Mouse (Mus musculus): ENCODE results near the gene Rpl23a. TPM values are rescaled to one million over a fixed set of nuclear protein-coding genes. Genes with fewer than 3 reads are reported as not detected.
"Not testable (repeated sequence)": the region's sequence is repeated elsewhere in the genome, so short reads cannot be mapped to it uniquely, and the experiment has no call there.

The Rpl23a gene
- polyA plus RNA-seq, 1 experiment from 2014 or later, result 774 TPM

- Histone ChIP-seq H3K9ac (replicated peaks) (no peak overlapping the region), H3K4me1 (peaks cover 18% of the 10 kb centered on the region; the same call in 1 of the 2 replicates), H3K4me3 (replicated peaks) (no peak overlapping the region), H3K9me3 (replicated peaks) (no peaks in the 10 kb centered on the region), H3K27me3 (replicated peaks) (no peaks in the 10 kb centered on the region), H3K4me2 (no peak overlapping the region), H3K27ac (replicated peaks) (peak overlapping the region; percentile 72; the same call in 1 of the 2 replicates), H3K36me3 (peaks cover 40% of the 10 kb centered on the region)
- no peak for ATAC-seq (ENCODE audit: low FRiP score)
- WGBS, result 44% methylated on average over 6 of the region's 6 CpGs
Observed at GRCm38 (mm10) chr11:78204287-78204686, 20.9 kb upstream of the Rpl23a start.

DNA sequence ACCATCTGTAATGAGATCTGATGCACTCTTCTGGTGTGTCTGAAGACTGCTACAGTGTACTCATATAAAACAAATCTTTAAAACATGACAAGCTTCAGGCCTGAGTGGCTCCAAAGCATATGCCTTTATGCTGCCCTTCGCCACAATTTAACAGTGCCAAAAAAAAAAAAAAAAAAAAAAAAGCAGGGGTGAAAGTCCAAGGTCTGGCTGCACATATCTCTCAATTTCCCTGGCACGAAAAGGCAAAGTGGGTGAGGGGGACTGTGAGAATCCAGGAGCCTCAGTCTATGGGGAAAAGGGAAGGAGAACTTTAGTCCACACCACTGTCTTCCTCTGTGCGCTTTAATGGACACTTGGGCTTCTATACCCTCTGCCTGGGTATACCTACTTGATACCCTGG, 19.0 kb upstream of the Rpl23a start:
- Histone ChIP-seq H3K9ac (replicated peaks) (no peak overlapping the region), H3K9me3 (replicated peaks) (no peaks in the 10 kb centered on the region), H3K4me2 (no peak overlapping the region), H3K4me1 (peaks cover 18% of the 10 kb centered on the region; the same call in 1 of the 2 replicates), H3K27ac (replicated peaks) (no peak overlapping the region), H3K36me3 (peaks cover 21% of the 10 kb centered on the region), H3K4me3 (replicated peaks) (no peak overlapping the region), H3K27me3 (replicated peaks) (no peaks in the 10 kb centered on the region)
- 94% methylated on average over 3 of the region's 3 CpGs for WGBS
- ATAC-seq (ENCODE audit: low FRiP score), result no peak

DNA sequence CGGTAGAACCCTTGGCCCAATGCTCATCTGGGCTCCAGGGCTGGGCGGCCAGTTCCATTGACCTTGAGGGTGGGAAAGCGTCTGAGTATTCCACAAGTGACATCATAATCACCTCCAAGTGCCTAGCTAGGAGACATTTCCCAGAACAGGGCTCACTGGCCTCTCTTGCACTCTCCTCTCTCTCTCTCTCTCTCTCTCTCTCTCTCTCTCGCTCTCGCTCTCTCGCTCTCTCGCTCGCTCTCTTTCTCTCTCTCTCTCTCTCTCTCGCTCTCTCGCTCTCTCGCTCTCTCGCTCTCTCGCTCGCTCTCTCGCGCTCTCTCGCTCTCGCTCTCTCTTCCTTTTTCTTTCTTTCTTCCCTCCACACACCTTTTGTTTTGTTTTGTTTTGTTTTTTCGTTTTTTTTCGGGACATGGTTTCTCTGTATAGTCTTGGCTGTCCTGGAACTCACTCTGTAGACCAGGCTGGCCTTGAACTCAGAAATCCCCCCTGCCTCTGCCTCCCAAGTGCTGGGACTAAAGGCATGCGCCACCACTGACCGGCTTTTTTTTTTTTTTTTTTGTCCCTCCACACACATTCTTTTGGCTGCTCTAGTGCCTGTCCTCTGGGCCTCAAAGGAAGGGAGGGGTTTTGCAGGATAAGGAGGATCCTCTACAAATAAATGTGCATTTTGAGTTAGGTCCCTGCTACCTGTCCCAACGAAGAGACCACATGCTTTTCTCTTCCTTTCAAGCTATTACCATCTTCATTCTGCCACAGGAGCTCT, 11.9 kb upstream of the Rpl23a start:
- Histone ChIP-seq H3K4me3 (replicated peaks) (peak overlapping the region; percentile 36), H3K27ac (replicated peaks) (no peak overlapping the region), H3K9ac (replicated peaks) (0 out of 2 replicates have a peak overlapping the region, but pooled peaks have one; percentile 23), H3K4me1 (peaks cover 14% of the 10 kb centered on the region), H3K36me3 (peaks cover 30% of the 10 kb centered on the region), H3K27me3 (replicated peaks) (no peaks in the 10 kb centered on the region), H3K9me3 (replicated peaks) (no peaks in the 10 kb centered on the region), H3K4me2 (peak overlapping the region; percentile 49)
- WGBS, result 67% methylated on average over 23 of the region's 23 CpGs
- no peak for ATAC-seq (ENCODE audit: low FRiP score)

DNA sequence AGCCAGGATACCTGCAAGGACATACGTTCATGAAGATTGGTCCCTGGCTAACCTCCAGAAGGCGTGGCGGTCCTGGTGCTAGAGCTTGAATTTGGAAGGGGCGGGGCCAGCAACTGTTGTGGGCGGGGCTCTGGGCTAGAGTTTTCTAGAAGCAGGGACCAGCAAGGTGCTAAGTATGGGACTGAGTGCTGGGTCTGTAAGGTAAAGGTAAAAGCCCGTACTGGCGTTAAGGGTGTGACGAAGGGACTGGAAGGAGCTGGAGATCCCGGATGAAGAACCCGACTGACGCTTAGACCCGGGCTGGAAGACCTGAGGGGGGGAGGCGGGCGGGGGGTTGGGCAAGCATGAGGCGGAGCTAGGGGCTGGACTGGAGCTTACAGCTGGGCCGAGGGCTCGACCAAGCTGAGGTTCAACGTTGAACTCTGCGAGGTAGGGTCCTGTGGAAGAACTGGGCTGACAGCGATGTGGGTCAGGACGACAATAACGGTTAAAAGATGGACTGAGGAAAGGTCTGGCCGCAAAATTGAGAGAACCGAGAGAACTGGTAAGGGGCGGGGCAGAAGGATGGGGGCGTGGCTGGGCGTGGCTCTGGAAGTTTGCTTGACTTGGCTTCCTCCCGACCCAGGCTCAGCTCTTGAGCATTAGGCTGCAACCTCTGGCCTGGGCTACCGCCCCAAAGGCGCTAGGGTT, 11.2 kb upstream of the Rpl23a start:
- WGBS, result 5% methylated on average over 30 of the region's 30 CpGs
- ATAC-seq (ENCODE audit: low FRiP score), result 0 out of 2 replicates have a peak, but pooled peaks have one; percentile 39
- H3K4me3 ChIP-seq (replicated peaks), result peak overlapping the region; percentile 36
- no peaks in the 10 kb centered on the region for H3K27me3 ChIP-seq (replicated peaks)
- H3K27ac ChIP-seq (replicated peaks), result no peak overlapping the region
- peaks cover 31% of the 10 kb centered on the region for H3K36me3 ChIP-seq
- H3K9me3 ChIP-seq (replicated peaks), result no peaks in the 10 kb centered on the region
- H3K9ac ChIP-seq (replicated peaks), result 0 out of 2 replicates have a peak overlapping the region, but pooled peaks have one; percentile 23
- H3K4me1 ChIP-seq, result peaks cover 22% of the 10 kb centered on the region
- peak overlapping the region; percentile 49 for H3K4me2 ChIP-seq

DNA sequence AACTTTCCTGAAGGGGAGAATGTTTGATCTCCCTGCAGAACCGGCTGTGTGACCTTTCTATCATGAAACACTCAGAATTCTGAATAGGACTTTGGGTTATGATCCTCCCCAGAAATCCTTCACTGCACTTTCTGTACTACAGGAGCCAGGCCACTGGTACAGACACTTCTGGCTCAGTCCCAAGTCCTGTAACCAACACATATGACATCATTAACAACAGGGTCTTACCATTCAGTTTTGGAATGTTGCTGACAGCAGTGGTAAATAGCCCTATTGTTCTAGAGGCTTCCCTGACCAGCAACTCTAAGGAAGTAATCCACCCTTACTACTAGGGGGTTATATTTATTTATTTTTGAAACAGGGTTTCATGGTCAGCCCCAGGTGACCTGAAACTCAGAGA, 9.7 kb upstream of the Rpl23a start, which contains the start of gene Proca1:
TSS of gene Proca1 (plus strand) at position 280 of the 400 bp plus-strand sequence.
- H3K36me3 ChIP-seq, result peaks cover 31% of the 10 kb centered on the region
- H3K27ac ChIP-seq (replicated peaks), result no peak within 1 kb of the TSS
- H3K4me1 ChIP-seq, result peaks cover 28% of the 10 kb centered on the region
- H3K4me2 ChIP-seq, result peak within 1 kb of the TSS; percentile 49
- peak within 1 kb of the TSS; percentile 36 for H3K4me3 ChIP-seq (replicated peaks)
- no peak within 1 kb of the TSS for H3K9ac ChIP-seq (replicated peaks)
- H3K9me3 ChIP-seq (replicated peaks), result no peaks in the 10 kb centered on the region
- ATAC-seq (ENCODE audit: low FRiP score), result no peak
- WGBS, result 92% methylated on average over 1 of the region's 1 CpGs
- no peaks in the 10 kb centered on the region for H3K27me3 ChIP-seq (replicated peaks)

DNA sequence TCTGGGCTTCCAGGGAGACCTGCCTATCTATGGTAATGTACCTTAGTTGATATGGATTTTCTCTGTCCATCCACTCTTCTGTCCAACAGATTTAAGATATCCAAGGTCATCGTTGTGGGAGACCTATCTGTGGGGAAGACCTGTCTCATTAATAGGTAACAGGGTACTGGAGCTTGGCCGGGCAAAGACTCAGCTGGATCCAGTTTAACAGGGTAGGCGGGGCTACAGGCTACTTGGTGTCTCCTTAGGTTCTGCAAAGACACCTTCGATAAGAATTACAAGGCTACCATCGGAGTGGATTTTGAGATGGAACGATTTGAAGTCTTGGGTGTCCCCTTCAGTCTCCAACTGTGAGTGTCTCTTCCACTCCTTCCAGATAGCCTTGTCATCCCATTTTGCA, 6.7 kb upstream of the Rpl23a start:
- peak overlapping the region; percentile 67 for H3K4me2 ChIP-seq
- peak overlapping the region; percentile 94 for H3K27ac ChIP-seq (replicated peaks)
- H3K4me1 ChIP-seq, result peaks cover 38% of the 10 kb centered on the region
- peaks cover 31% of the 10 kb centered on the region for H3K36me3 ChIP-seq
- H3K9ac ChIP-seq (replicated peaks), result peak overlapping the region; percentile 83
- peak overlapping the region; percentile 73 for H3K4me3 ChIP-seq (replicated peaks)
- no peaks in the 10 kb centered on the region for H3K9me3 ChIP-seq (replicated peaks)
- H3K27me3 ChIP-seq (replicated peaks), result no peaks in the 10 kb centered on the region
- 69% methylated on average over 6 of the region's 6 CpGs for WGBS
- ATAC-seq (ENCODE audit: low FRiP score), result no peak

DNA sequence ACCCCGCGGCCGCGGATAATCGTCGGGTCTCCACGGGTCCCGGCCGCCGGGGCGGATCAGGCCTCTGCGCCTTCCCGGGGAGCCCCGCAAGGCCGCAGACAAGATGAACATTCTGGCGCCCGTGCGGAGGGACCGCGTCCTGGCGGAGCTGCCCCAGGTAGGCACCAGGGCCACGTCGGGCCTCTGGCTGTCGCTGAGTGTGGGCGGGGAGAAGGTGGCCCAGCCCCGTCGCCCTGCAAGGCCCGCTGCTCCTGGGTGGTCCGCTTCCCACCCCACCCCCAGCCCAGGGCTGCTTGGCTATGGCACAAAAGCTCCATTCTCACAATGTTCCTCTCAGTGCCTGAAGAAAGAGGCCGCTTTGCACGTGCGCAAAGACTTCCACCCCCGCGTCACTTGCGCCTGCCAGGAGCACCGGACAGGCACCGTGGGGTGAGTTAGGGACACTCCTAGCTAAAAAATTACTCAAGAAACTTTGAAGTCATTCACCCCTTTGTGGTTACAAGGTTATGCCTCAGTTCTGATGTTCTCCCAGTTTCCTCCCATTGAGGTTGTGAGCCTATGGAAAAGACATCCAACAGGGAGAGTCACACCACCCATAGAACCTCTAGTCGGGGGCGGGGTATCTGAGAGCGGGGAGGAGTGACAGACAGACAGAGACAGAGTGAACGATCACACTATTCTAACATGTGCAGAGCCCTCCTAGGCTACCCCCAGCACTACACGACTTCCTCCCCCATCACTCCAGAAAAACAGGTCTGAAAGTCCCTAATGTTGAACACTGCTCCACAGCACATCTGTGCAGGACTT, 6.1 kb upstream of the Rpl23a start:
- H3K36me3 ChIP-seq, result peaks cover 31% of the 10 kb centered on the region
- under 1% methylated on average over 41 of the region's 42 CpGs for WGBS
- peak; percentile 80 for ATAC-seq (ENCODE audit: low FRiP score)

DNA sequence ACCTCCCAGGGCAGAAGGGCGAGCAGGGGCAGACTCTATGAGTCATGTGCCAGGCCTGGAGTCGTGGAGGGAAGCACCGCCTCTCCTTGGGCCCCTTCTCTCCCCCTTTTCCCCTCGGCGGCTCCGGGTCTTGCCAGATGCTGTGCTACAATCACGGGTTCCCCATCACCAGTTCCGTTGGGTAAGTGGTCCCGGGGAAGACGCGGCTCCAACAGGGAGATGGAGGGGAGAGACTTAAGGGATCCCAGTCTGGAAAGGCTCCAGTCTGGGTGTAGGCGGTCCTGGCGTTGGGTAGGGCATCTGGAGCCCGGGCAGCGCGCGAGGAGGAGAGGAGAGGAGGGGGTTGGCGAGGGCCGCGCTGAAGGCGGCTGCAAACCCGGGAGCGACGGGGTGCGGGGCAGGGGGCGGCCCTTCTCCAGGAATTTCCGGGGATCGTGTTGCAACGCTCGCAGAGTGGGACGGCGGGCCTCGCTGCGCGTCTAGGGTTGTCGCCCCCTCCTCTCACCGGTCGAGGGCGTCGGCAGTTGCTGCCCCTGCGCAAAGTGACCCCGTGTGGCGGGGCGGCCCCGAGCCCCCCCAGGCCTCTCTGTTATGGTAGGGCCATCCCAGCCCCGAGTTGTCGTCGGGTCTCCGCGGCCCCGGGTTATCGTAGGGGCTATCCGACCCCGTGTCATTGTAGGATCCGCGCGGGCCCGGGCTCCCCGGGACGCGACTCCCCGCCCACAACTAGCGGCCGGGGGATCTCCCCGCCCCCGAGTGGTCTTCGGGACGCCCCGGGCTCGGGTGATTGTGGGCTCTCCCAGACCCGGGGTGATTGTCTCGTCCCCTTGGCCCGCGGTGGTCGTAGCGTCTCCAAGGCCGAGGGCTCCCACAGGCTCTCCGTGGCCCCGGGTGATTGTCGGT, 5.2 kb upstream of the Rpl23a start, which contains the start of gene Rab34:
TSS of gene Rab34 (plus strand) at position 100 of the 903 bp plus-strand sequence.
- Histone ChIP-seq H3K27ac (replicated peaks) (peak within 1 kb of the TSS; percentile 94), H3K4me1 (peaks cover 34% of the 10 kb centered on the region), H3K9ac (replicated peaks) (peak within 1 kb of the TSS; percentile 83), H3K27me3 (replicated peaks) (no peaks in the 10 kb centered on the region), H3K9me3 (replicated peaks) (no peaks in the 10 kb centered on the region), H3K4me2 (peak within 1 kb of the TSS; percentile 67), H3K4me3 (replicated peaks) (peak within 1 kb of the TSS; percentile 73), H3K36me3 (peaks cover 30% of the 10 kb centered on the region)
- under 1% methylated on average over 78 of the region's 80 CpGs for whole genome bisulfite sequencing
- ATAC-seq (ENCODE audit: low FRiP score), result peak; percentile 72

More for the DNA sequence above, 6.1 kb upstream of the Rpl23a start:
- Histone ChIP-seq H3K27me3 (replicated peaks) (no peaks in the 10 kb centered on the region), H3K4me3 (replicated peaks) (peak overlapping the region; percentile 73), H3K9ac (replicated peaks) (peak overlapping the region; percentile 83), H3K27ac (replicated peaks) (peak overlapping the region; percentile 94), H3K4me2 (peak overlapping the region; percentile 67), H3K4me1 (peaks cover 33% of the 10 kb centered on the region), H3K9me3 (replicated peaks) (no peaks in the 10 kb centered on the region)

- not testable (repeated sequence) for H3K9ac ChIP-seq (replicated peaks); H3K4me2 ChIP-seq; H3K27me3 ChIP-seq (replicated peaks); H3K27ac ChIP-seq (replicated peaks); H3K4me3 ChIP-seq (replicated peaks); ATAC-seq (ENCODE audit: low FRiP score); H3K9me3 ChIP-seq (replicated peaks)
- H3K4me1 ChIP-seq, result peaks cover 53% of the 10 kb centered on the region
- peaks cover 18% of the 10 kb centered on the region for H3K36me3 ChIP-seq
- WGBS, result 97% methylated on average over 6 of the region's 6 CpGs
Observed at GRCm38 (mm10) chr11:78184702-78185101, 1.3 kb upstream of the Rpl23a start.

- Histone ChIP-seq H3K4me1 (peaks cover 54% of the 10 kb centered on the region), H3K9ac (replicated peaks) (peak overlapping the region; percentile 87; the same call in 1 of the 2 replicates), H3K36me3 (peaks cover 24% of the 10 kb centered on the region), H3K27me3 (replicated peaks) (no peaks in the 10 kb centered on the region), H3K4me3 (replicated peaks) (peak overlapping the region; percentile 78), H3K27ac (replicated peaks) (peak overlapping the region; percentile 95), H3K4me2 (peak overlapping the region; percentile 66), H3K9me3 (replicated peaks) (no peaks in the 10 kb centered on the region)
- no peak for ATAC-seq (ENCODE audit: low FRiP score)
- 49% methylated on average over 10 of the region's 10 CpGs for WGBS
Observed at GRCm38 (mm10) chr11:78183884-78184514, 615 bp upstream of the Rpl23a start.
